Mouse (Mus musculus) bone marrow macrophage, adult 2 months (primary cell): ENCODE measurements around the gene Cpn1. TPM values are rescaled to one million over a fixed set of nuclear protein-coding genes. Genes with fewer than 3 reads are reported as not detected.
A peak's percentile ranks its signal among the peaks of the same experiment; 100 is the strongest.

Source experiments
- H3K27ac ChIP-seq: 2 replicates; pipeline ENCODE4 v1.5.1; 2012; ENCODE audit warnings: low read depth, low read length; ENCODE audit not compliant: insufficient read depth
- H3K4me1 ChIP-seq: 2 replicates; pipeline ENCODE4 v1.6.1; 2012; ENCODE audit warnings: low read length; ENCODE audit not compliant: control insufficient read depth, insufficient read depth
- H3K4me3 ChIP-seq: 2 replicates; pipeline ENCODE4 v1.5.1; 2012; ENCODE audit warnings: mild to moderate bottlenecking, low read length, moderate library complexity; ENCODE audit not compliant: insufficient read depth
- CTCF ChIP-seq: IDR thresholded peaks from 2 replicates; pipeline ENCODE4 v1.5.1; 2012; ENCODE audit warnings: low read depth, mild to moderate bottlenecking, low read length, moderate library complexity
- POLR2A ChIP-seq: IDR thresholded peaks from 2 replicates; pipeline ENCODE4 v1.6.1; 2012; ENCODE audit warnings: mild to moderate bottlenecking, low read depth, low read length, borderline replicate concordance
- polyA plus RNA-seq: library from polyadenylated mRNA; stranded (reverse); fragments of >200 nt; gene quantifications from 2 replicates; pipeline ENCODE4 v1.2.4, GENCODE M21; 2012; ENCODE audit not compliant: missing spikeins, insufficient read depth, insufficient read length

Cpn1 gene
- polyA plus RNA-seq, 1 experiment: 0.28 TPM

- H3K4me1 ChIP-seq: no peaks in the 10 kb centered on the region
- H3K27ac ChIP-seq: no peak overlapping the region
- H3K4me3 ChIP-seq: no peak overlapping the region
- no peak for TF ChIP-seq POLR2A
- no peak for TF ChIP-seq CTCF
These were observed 37.1 kb downstream of the Cpn1 start for GRCm38 (mm10) chr19:43949111-43949810.

GRCm38 (mm10) chr19:43944566-43944965, 41.8 kb downstream of the Cpn1 start:
- H3K4me3 ChIP-seq: no peak overlapping the region
- no peak for TF ChIP-seq POLR2A
- TF ChIP-seq CTCF: no peak
- H3K4me1 ChIP-seq: no peaks in the 10 kb centered on the region
- H3K27ac ChIP-seq: no peak overlapping the region

GRCm38 (mm10) chr19:43943076-43943475, 43.3 kb downstream of the Cpn1 start:
- TF ChIP-seq CTCF (no peak), POLR2A (no peak)
- H3K27ac ChIP-seq: no peak overlapping the region
- no peak overlapping the region for H3K4me3 ChIP-seq
- H3K4me1 ChIP-seq: peaks cover 9% of the 10 kb centered on the region

- no peak within 1 kb of the TSS for H3K27ac ChIP-seq
- H3K4me3 ChIP-seq: peak within 1 kb of the TSS; percentile 54
- TF ChIP-seq CTCF: peak; percentile 56
- no peak for TF ChIP-seq POLR2A
- peaks cover 13% of the 10 kb centered on the region for H3K4me1 ChIP-seq
These were observed 46.3 kb downstream of the Cpn1 start, which contains the start of gene Dnmbp for GRCm38 (mm10) chr19:43939769-43940689. TSS of gene Dnmbp (minus strand) at chr19:43940191.

GRCm38 (mm10) chr19:43939171-43939768, 47.1 kb downstream of the Cpn1 start:
- Histone ChIP-seq H3K4me3 (peak overlapping the region; percentile 54), H3K27ac (no peak overlapping the region), H3K4me1 (peaks cover 13% of the 10 kb centered on the region)
- TF ChIP-seq CTCF (no peak), POLR2A (no peak)

DNA sequence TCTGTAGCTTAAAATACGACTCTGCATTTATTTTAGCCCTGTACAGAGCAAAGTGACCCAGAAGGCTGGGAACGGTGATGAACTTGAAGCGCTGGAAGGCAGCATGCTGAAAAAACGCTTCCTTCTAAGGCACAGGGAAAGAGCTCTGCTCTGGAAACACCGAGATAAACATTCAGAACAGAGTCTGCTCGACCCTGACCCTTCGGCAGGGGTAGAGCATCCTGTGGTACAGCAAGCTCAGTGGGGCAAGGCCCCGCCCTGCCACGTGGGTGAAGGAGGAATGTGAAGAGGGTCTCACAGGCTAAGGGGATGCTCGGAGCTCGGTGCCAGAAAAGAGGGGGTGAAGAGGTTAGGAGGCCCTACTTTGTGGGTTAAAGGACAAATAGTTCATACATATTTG, 48.0 kb downstream of the Cpn1 start:
- no peak for TF ChIP-seq CTCF
- TF ChIP-seq POLR2A: no peak
- H3K4me3 ChIP-seq: no peak overlapping the region
- peaks cover 13% of the 10 kb centered on the region for H3K4me1 ChIP-seq
- H3K27ac ChIP-seq: no peak overlapping the region

- H3K4me3 ChIP-seq: no peak overlapping the region
- H3K27ac ChIP-seq: peak overlapping the region; percentile 94
- TF ChIP-seq POLR2A (no peak), CTCF (no peak)
- H3K4me1 ChIP-seq: peaks cover 30% of the 10 kb centered on the region
These were observed 55.4 kb downstream of the Cpn1 start for GRCm38 (mm10) chr19:43930926-43931325.

DNA sequence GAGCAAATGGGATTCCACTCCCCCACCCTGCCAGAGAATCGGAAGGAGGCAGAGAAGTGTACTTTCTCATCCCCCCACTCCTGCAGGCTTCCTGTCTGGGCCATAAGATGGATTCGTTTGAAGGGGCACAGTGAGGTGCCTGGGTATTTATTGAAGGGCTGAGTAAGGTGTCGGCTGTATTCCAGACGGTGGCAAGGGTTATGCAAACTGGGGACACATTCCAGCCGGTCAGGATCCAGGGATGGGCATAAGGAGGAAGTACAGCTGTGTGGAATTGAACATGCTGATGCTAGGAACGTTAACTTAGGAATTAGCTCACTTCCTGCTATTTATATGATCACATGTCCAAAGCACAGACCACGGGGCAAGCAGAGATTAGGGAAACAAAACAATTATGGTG, 56.0 kb downstream of the Cpn1 start:
- TF ChIP-seq POLR2A: no peak
- no peak for TF ChIP-seq CTCF
- peaks cover 34% of the 10 kb centered on the region for H3K4me1 ChIP-seq
- no peak overlapping the region for H3K4me3 ChIP-seq
- peak overlapping the region; percentile 94 for H3K27ac ChIP-seq

- no peak overlapping the region for H3K4me3 ChIP-seq
- peak overlapping the region; percentile 94 for H3K27ac ChIP-seq
- no peak for TF ChIP-seq CTCF
- no peak for TF ChIP-seq POLR2A
- H3K4me1 ChIP-seq: peaks cover 34% of the 10 kb centered on the region
These were observed 56.5 kb downstream of the Cpn1 start for GRCm38 (mm10) chr19:43929869-43930268.

DNA sequence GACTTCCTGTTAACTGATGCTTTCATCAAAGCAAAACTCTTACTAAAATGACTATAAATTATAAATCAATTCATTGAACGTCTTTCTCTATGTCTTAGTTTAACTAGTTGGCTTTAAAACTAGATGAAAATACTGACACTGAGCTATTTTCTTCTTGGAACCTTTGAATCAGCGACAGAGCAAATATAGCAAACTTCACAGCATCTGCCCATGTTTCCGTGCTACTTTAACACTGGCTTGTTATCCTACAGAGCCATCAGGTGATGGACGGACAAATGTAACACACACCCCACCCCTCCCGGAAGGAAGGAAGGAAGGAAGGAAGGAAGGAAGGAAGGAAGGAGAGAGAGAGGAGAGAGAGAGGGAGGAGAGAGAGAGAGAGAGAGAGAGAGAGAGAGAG, 58.4 kb downstream of the Cpn1 start:
- H3K4me1 ChIP-seq: peaks cover 34% of the 10 kb centered on the region
- H3K27ac ChIP-seq: no peak overlapping the region
- no peak for TF ChIP-seq POLR2A
- TF ChIP-seq CTCF: no peak
- no peak overlapping the region for H3K4me3 ChIP-seq
